Mouse (Mus musculus) forelimb bud, embryonic 11.5 days (tissue): ENCODE measurements at regions not wholly inside any gene's neighbourhood (a gene's known extent, or its start where the extent isn't known, plus 50 kb on each side); places are given as distances from the start of the nearest gene placed in this dataset.
A peak's percentile ranks its signal among the peaks of the same experiment; 100 is the strongest.

Experiments used
- DNase-seq: peaks from one replicate; pipeline ENCODE4 v3.0.0-alpha.2; 2012; ENCODE audit warnings: low read depth, low spot score

DNA sequence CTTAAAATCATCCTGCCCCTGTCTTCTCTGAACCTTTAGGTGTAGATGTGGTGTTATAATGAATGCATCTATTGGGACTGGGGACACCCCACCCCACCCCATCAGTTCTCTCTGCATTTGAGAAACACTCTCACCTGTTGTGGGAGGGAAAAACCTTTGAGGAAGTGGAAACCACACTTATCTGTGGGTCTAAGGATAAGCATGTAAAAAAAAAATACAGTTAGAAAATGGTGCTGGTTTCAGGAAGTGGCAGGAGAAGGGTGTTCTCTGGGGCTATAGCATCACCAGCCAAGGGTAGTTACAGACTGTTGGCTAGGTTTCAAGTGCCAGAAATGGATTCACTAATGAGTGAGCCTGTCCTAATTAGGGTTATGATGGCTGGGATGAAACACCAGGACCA, 91.1 kb upstream of the Rbm19 start:
- DNase-seq = no peak

DNA sequence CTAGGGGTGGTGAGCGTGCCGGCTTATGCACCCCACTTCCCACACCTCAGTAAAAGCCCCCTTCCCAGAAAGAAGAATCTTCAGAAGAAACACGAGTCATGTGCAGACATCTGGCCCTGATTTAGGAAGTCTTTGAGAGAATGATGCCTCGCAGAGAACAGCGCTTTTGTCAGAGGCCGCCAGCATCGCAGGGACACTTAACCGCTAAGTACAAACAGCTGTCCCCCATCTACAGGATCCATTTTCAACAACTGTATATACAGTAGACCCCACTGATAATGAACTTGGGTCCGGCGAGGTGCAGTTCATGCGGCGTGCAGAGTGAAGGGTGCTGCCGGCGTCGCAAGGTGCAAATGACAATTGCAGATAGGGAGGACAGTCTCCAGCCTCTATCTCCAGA, 85.4 kb upstream of the Rbm19 start:
- DNase-seq = peak; percentile 46

DNA sequence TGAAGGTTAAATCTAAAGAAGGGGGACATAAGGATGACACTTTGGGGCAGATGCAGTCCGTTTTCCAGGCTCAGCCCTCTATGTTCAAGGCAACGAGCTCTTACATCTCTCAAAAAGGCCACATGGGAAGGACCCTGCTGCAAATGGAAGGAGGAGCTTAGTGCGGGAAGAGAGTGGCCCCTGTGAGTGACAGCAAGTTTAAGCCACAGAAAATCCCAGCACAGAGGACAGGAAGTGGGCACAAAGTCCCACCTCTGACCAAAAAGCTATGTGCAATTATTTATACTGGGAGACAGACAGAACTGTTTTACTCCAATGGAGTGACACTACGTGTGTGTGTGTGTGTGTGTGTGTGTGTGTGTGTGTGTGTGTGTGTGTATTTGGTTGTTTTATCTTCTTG, 84.7 kb upstream of the Rbm19 start:
- DNase-seq = no peak

GRCm38 (mm10) chr5:120034499-120035077, 81.7 kb upstream of the Rbm19 start:
- DNase-seq = no peak

DNA sequence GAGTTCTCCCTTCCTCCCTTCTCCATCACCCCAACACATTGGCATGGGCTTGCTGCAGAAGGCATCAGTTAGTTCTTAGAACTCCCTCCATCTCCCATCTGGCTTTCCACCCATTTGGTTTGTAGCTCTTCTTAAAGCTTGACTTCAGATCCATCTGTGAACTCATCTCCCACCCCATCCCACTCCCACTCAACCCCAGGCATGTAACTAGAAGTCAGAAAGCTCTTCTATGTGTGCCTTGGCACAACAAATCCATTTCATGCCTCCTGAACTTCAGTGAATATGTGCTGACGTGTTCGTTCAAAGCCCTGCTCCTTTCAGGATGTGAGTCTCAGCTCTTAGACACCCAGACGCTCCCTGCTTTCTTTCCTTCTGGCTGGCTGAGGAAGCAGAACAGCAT, 81.0 kb upstream of the Rbm19 start:
- DNase-seq = no peak

DNA sequence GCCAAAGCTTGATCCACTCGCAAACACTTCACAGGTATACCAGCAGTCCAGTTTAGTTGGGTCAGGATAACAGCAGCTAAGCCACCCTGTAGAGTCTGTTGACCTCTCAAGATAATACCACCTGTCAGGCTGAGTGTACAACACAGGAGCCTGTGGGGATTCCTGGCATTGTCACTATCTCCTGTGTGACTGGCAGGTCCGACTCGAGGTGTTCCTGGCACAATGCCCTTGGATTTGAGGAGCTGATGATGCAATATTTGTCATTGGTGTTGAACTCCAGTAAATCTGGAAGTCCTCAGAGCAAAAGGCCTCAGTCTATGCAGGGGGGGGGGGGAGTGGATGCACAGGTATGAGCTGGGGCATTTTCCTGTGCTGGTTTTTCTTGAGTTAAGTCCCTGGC, 78.5 kb upstream of the Rbm19 start:
- DNase-seq = no peak

DNA sequence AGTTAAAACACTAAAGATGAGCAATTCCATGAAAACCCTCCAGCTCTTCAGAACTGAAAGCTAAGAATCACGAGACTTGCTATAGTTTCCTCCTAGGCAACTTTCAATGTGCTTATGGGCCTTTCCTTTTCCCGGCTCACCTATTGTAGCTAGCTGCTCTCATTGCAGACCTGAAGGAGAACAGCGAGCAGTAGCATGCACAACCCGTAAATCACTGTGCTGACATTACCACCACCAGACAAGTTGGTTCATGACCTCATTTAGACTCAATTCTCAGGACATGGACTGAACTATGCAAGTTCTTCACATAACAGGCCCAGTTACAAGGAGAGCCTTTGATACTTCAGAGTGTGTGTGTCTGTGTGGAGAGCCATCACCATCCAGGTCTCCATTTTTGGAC, 72.5 kb upstream of the Rbm19 start:
- DNase-seq = no peak

DNA sequence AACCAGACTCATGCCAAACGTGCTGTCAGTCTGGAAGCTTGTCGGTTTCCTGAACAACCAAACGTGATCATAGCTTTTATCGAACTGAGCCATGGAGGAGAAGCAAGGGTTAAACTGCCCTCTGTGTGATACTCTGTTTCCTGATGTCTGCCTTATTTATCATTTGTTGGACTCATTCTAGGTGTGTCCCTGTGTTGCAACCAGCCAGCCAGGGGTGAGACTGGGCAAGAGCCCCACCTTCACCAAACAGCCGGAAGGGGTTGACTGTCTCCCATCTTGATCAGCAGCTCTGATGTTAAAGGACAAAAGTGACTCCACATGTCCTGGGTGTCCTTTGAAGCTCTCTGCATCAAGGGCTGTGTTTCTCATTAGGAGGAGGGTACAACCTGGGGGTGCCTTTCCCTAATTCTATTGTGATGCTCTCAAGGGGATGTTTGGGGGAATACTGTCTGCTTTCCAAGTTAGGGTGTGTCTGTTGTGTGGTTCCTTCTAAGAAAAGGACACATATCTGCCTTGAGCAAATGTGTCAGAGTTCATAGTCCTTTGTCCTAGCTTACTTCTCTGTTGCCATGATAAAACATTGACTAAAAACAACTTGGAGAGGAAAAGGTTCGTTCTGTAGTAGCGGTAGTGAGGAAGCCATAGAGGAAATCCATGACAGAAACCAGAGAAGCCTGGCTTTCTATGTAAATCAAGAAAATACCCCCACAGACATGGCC, 67.0 kb upstream of the Rbm19 start:
- DNase-seq = no peak

DNA sequence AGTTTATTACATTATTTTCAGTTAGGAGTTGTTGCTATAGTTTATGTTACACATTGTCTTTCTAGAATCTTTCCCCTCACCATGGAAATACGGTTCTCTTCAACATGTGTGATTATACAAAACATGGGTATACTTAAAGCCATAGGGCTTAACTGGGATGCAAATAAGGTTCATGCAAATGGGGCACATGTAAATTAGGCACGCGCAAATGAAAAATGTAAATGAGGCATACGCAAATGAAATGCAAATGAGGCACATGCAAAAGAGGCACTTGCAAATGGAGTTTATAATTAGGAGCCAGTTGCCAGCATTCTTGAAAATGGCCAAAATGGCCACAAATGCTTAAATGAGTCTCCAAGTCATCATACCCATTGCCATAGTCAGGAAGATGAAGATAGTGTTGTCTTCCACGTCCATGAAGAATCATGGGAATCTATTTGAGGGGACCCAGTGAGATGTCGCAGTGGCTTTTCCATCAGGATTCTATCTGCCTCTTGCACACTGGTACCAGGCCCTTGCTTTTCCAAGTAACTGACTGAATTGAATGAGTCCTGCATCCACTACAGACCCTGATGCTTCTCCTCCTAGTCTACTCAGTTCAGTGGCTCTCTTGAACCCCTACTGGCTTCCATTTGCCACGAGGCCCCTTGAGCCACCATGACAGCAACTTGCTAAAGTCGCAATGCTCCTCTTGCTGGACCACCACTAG, 65.4 kb upstream of the Rbm19 start:
- no peak for DNase-seq

DNA sequence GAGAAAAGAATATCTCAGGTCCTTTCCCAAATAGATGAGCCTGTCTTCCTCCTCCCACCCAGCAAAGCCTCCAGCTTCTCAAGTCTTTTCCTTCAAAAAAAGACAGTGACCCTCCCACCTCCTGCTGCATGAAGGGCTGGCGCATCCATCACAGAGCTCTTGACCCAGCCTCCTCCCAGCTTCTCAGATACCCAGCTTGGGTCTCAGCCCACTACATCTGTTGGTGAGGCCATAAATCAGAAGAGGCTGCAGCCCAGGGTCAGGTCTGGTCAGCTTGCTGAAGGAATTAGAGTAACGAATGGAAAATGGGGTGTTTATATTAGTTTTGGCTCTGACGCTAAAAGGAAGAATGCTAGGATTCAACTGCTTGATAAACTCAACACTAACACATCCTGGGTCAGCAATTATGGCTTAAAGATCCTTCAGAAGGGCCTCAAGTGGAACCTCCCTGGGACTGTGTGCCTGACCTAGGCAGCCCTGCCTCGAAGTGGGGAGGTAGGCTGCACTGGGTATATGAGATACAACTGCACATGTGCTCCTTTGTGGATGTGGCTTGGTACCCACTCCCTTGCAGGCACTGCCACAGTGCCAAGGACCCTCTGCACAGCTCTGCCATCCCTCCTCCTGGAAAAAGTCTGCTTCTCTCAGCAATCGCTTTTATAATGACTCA, 61.6 kb upstream of the Rbm19 start:
- no peak for DNase-seq
